Mouse (Mus musculus): Measurements from ENCODE around the gene Stfa1. TPM values are rescaled to one million over a fixed set of nuclear protein-coding genes. Genes with fewer than 3 reads are reported as not detected.
"Not testable (repeated sequence)": the region's sequence is repeated elsewhere in the genome, so short reads cannot be mapped to it uniquely, and the experiment has no call there.

The Stfa1 gene
- polyA plus RNA-seq (2015; fragmentation: Nextera tagmentation; extraction: Ambion mirVana), result 1,279 and 1,387 TPM in 2 replicates

DNA sequence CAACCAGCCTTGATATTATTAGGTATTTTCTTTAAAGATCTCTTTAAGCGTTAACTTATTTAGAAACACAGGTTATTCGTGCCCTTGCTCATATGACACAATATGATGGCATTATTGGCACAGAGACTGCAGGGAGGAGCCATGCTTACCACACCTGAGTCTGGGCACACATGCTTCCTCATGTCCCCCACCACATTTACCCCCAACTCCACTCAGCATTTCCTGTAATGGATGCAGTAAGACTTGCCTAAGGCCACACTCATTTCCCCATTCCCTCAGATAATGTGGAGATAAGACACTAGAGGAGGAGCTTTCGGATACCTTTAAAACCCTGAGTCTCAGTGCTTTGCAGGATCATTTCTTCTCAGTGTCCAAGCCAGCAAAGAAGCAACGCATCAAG, at the start of gene Stfa1:
Gene Stfa1, plus strand, starts transcription at position 156 of the 400 bp plus-strand sequence.
- not testable (repeated sequence) for H3K4me1 ChIP-seq (ENCODE audit: insufficient read depth); H3K9me3 ChIP-seq (ENCODE audit: low read length); H3K36me3 ChIP-seq (replicated peaks; ENCODE audit: insufficient read depth, low read length); H3K27me3 ChIP-seq (ENCODE audit: insufficient read depth, low read length); H3K4me3 ChIP-seq (ENCODE audit: low read depth, low read length); H3K9ac ChIP-seq (replicated peaks); H3K4me2 ChIP-seq (ENCODE audit: low read depth, low read length)
- TF ChIP-seq EP300 (IDR thresholded peaks at IDR 0.05; ENCODE audit: low read depth), result peak; percentile 39; the same call in 1 of the 2 replicates
- 60% methylated on average over 4 of the region's 4 CpGs for WGBS (ENCODE audit: insufficient replicate concordance)
- ATAC-seq, result 0 out of 2 replicates have a peak, but pooled peaks have one; percentile 35
- DNase-seq, result peak; percentile 29
- peak within 1 kb of the TSS; percentile 44 for H3K27ac ChIP-seq (ENCODE audit: low read depth)

- not testable (repeated sequence) for H3K36me3 ChIP-seq (replicated peaks; ENCODE audit: insufficient read depth, low read length); H3K9ac ChIP-seq (replicated peaks); H3K9me3 ChIP-seq (ENCODE audit: low read length); H3K27ac ChIP-seq (ENCODE audit: low read depth); H3K27me3 ChIP-seq (ENCODE audit: insufficient read depth, low read length); H3K4me2 ChIP-seq (ENCODE audit: low read depth, low read length); H3K4me1 ChIP-seq (ENCODE audit: insufficient read depth); H3K4me3 ChIP-seq (ENCODE audit: low read depth, low read length)
- ATAC-seq (peak; percentile 19; the same call in 1 of the 2 replicates), DNase-seq (peak; percentile 17)
- peak; percentile 49; the same call in 1 of the 2 replicates for TF ChIP-seq EP300 (IDR thresholded peaks at IDR 0.05; ENCODE audit: low read depth)
These were observed 16.2 kb upstream of the Stfa1 start for GRCm38 (mm10) chr16:36260585-36260984.

DNA sequence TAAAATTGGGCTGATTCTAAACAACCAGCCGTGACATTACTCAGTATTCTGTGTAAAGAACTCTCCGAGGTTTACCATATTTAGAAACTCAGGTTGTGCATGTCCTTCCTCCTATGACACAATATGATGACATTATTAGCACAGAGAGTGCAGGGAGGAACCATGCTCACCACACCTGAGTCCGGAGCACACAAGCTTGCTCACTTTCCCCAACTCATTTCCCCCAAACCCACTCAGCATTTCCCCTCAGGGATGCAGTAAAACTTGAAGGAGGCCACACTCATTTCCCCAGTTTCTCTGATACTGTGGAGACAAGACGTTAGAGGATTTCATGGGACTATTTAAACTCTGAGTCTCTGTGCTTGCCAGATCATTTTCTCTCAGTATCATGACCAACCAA, 12.4 kb downstream of the Stfa1 start:
- Histone ChIP-seq H3K27me3 (ENCODE audit: insufficient read depth, low read length) (no peaks in the 10 kb centered on the region), H3K36me3 (replicated peaks; ENCODE audit: insufficient read depth, low read length) (no peaks in the 10 kb centered on the region), H3K4me2 (ENCODE audit: low read depth, low read length) (no peak overlapping the region), H3K9me3 (ENCODE audit: low read length) (no peaks in the 10 kb centered on the region), H3K4me1 (ENCODE audit: insufficient read depth) (no peaks in the 10 kb centered on the region), H3K9ac (replicated peaks) (no peak overlapping the region), H3K4me3 (ENCODE audit: low read depth, low read length) (no peak overlapping the region), H3K27ac (ENCODE audit: low read depth) (peak overlapping the region; percentile 51; the same call in 1 of the 2 replicates)
- WGBS (ENCODE audit: insufficient replicate concordance), result 52% methylated on average over 4 of the region's 4 CpGs
- DNase-seq (no peak), ATAC-seq (no peak)
- TF ChIP-seq CTCF (IDR thresholded peaks at IDR 0.05; ENCODE audit: low read depth), result no peak
- TF ChIP-seq EP300 (IDR thresholded peaks at IDR 0.05; ENCODE audit: low read depth), result no peak

GRCm38 (mm10) chr16:36307631-36308030, 30.9 kb downstream of the Stfa1 start:
- 42% methylated on average over 4 of the region's 4 CpGs for WGBS (ENCODE audit: insufficient replicate concordance)
- H3K27ac ChIP-seq (ENCODE audit: low read depth), result no peak overlapping the region
- no peak overlapping the region for H3K4me3 ChIP-seq (ENCODE audit: low read depth, low read length)
- no peaks in the 10 kb centered on the region for H3K36me3 ChIP-seq (replicated peaks; ENCODE audit: insufficient read depth, low read length)
- no peaks in the 10 kb centered on the region for H3K27me3 ChIP-seq (ENCODE audit: insufficient read depth, low read length)
- TF ChIP-seq EP300 (IDR thresholded peaks at IDR 0.05; ENCODE audit: low read depth) (peak; percentile 67), CTCF (IDR thresholded peaks at IDR 0.05; ENCODE audit: low read depth) (no peak)
- no peaks in the 10 kb centered on the region for H3K4me1 ChIP-seq (ENCODE audit: insufficient read depth)
- no peak for DNase-seq
- ATAC-seq, result peak; percentile 29; the same call in 1 of the 2 replicates
- H3K4me2 ChIP-seq (ENCODE audit: low read depth, low read length), result no peak overlapping the region
- H3K9me3 ChIP-seq (ENCODE audit: low read length), result no peaks in the 10 kb centered on the region
- H3K9ac ChIP-seq (replicated peaks), result no peak overlapping the region

GRCm38 (mm10) chr16:36316111-36316510, 39.4 kb downstream of the Stfa1 start:
- not testable (repeated sequence) for DNase-seq; H3K9me3 ChIP-seq (ENCODE audit: low read length); H3K27me3 ChIP-seq (ENCODE audit: insufficient read depth, low read length); ATAC-seq; H3K27ac ChIP-seq (ENCODE audit: low read depth); H3K4me2 ChIP-seq (ENCODE audit: low read depth, low read length); H3K4me1 ChIP-seq (ENCODE audit: insufficient read depth); H3K36me3 ChIP-seq (replicated peaks; ENCODE audit: insufficient read depth, low read length); H3K4me3 ChIP-seq (ENCODE audit: low read depth, low read length); H3K9ac ChIP-seq (replicated peaks)
- WGBS (ENCODE audit: insufficient replicate concordance), result 77% methylated on average over 6 of the region's 6 CpGs

- no peak overlapping the region for H3K9ac ChIP-seq (replicated peaks)
- no peaks in the 10 kb centered on the region for H3K4me1 ChIP-seq (ENCODE audit: insufficient read depth)
- H3K4me2 ChIP-seq (ENCODE audit: low read depth, low read length), result no peak overlapping the region
- no peak overlapping the region for H3K27ac ChIP-seq (ENCODE audit: low read depth)
- H3K4me3 ChIP-seq (ENCODE audit: low read depth, low read length), result no peak overlapping the region
- no peaks in the 10 kb centered on the region for H3K27me3 ChIP-seq (ENCODE audit: insufficient read depth, low read length)
- H3K9me3 ChIP-seq (ENCODE audit: low read length), result no peaks in the 10 kb centered on the region; the same call in 1 of the 2 replicates
- no peak for TF ChIP-seq CTCF (IDR thresholded peaks at IDR 0.05; ENCODE audit: low read depth)
- TF ChIP-seq EP300 (IDR thresholded peaks at IDR 0.05; ENCODE audit: low read depth), result no peak
- DNase-seq (no peak), ATAC-seq (no peak)
- H3K36me3 ChIP-seq (replicated peaks; ENCODE audit: insufficient read depth, low read length), result no peaks in the 10 kb centered on the region
These were observed 42.5 kb downstream of the Stfa1 start for GRCm38 (mm10) chr16:36319286-36319685.

- H3K4me1 ChIP-seq (ENCODE audit: insufficient read depth), result no peaks in the 10 kb centered on the region
- H3K27ac ChIP-seq (ENCODE audit: low read depth), result peak within 1 kb of the TSS; percentile 57; the same call in 1 of the 2 replicates
- H3K4me2 ChIP-seq (ENCODE audit: low read depth, low read length), result no peak within 1 kb of the TSS
- ATAC-seq, result no peak
- no peak for TF ChIP-seq EP300 (IDR thresholded peaks at IDR 0.05; ENCODE audit: low read depth)
- TF ChIP-seq CTCF (IDR thresholded peaks at IDR 0.05; ENCODE audit: low read depth), result no peak
- H3K9ac ChIP-seq (replicated peaks), result no peak within 1 kb of the TSS
- H3K27me3 ChIP-seq (ENCODE audit: insufficient read depth, low read length), result no peaks in the 10 kb centered on the region
- 51% methylated on average over 3 of the region's 3 CpGs for WGBS (ENCODE audit: insufficient replicate concordance)
- DNase-seq, result no peak
- H3K4me3 ChIP-seq (ENCODE audit: low read depth, low read length), result no peak within 1 kb of the TSS
- no peaks in the 10 kb centered on the region for H3K9me3 ChIP-seq (ENCODE audit: low read length)
- no peaks in the 10 kb centered on the region for H3K36me3 ChIP-seq (replicated peaks; ENCODE audit: insufficient read depth, low read length)
These were observed 57.5 kb downstream of the Stfa1 start, which contains the start of gene BC117090 for GRCm38 (mm10) chr16:36334232-36334631. TSS of gene BC117090 (minus strand) at chr16:36334332.

Other genes with a start within 250 kb of the Stfa1 start
- 2.2 TPM in 2 replicates for gene Wdr5b, start 235.8 kb upstream of the Stfa1 start, polyA plus RNA-seq (2015; fragmentation: Nextera tagmentation; extraction: Ambion mirVana)
- gene Fam162a, start 205.4 kb upstream of the Stfa1 start, polyA plus RNA-seq (2015; fragmentation: Nextera tagmentation; extraction: Ambion mirVana), result 176 and 193 TPM in 2 replicates
- gene Ccdc58, start 205.3 kb upstream of the Stfa1 start, polyA plus RNA-seq (2015; fragmentation: Nextera tagmentation; extraction: Ambion mirVana), result 54.6 and 58.9 TPM in 2 replicates
- not detected in 2 replicates for gene Csta1, start 145.7 kb upstream of the Stfa1 start, polyA plus RNA-seq (2015; fragmentation: Nextera tagmentation; extraction: Ambion mirVana)
- gene Stfa2l1, start 120.1 kb upstream of the Stfa1 start, polyA plus RNA-seq (2015; fragmentation: Nextera tagmentation; extraction: Ambion mirVana), result 245 and 249 TPM in 2 replicates
- gene Gm5483, start 92.7 kb upstream of the Stfa1 start, polyA plus RNA-seq (2015; fragmentation: Nextera tagmentation; extraction: Ambion mirVana), result 589 and 613 TPM in 2 replicates
- gene Gm5416, start 66.5 kb upstream of the Stfa1 start, polyA plus RNA-seq (2015; fragmentation: Nextera tagmentation; extraction: Ambion mirVana), result 9.4 and 11.8 TPM in 2 replicates
- 103 and 110 TPM in 2 replicates for gene 2010005H15Rik, start 55.5 kb upstream of the Stfa1 start, polyA plus RNA-seq (2015; fragmentation: Nextera tagmentation; extraction: Ambion mirVana)
- 4.2 and 4.3 TPM in 2 replicates for gene BC117090, start 57.4 kb downstream of the Stfa1 start, polyA plus RNA-seq (2015; fragmentation: Nextera tagmentation; extraction: Ambion mirVana)
- 1,035 and 1,094 TPM in 2 replicates for gene BC100530, start 90.8 kb downstream of the Stfa1 start, polyA plus RNA-seq (2015; fragmentation: Nextera tagmentation; extraction: Ambion mirVana)
- gene Stfa2, start 131.5 kb downstream of the Stfa1 start, polyA plus RNA-seq (2015; fragmentation: Nextera tagmentation; extraction: Ambion mirVana), result 154 and 162 TPM in 2 replicates
- 213 and 228 TPM in 2 replicates for gene Stfa3, start 178.4 kb downstream of the Stfa1 start, polyA plus RNA-seq (2015; fragmentation: Nextera tagmentation; extraction: Ambion mirVana)

Data from liver, postnatal 0 days (tissue).